Mouse (Mus musculus) heart, adult 2 months (tissue): ENCODE results near the gene Nat8f6. TPM values are rescaled to one million over a fixed set of nuclear protein-coding genes. Genes with fewer than 3 reads are reported as not detected.
A peak's percentile ranks its signal among the peaks of the same experiment; 100 is the strongest.
"Not testable (repeated sequence)": the region's sequence is repeated elsewhere in the genome, so short reads cannot be mapped to it uniquely, and the experiment has no call there.

Experiments used
- DNase-seq, 2 experiments: peaks; one replicate each; pipeline ENCODE4 v3.0.0; 2021
- H3K27ac ChIP-seq: fragments of 200-600 bp; 2 replicates; pipeline ENCODE4 v1.8.1; 2022
- H3K27me3 ChIP-seq: fragments of 200-500 bp; 2 replicates; pipeline ENCODE4 v1.6.1; 2012; ENCODE audit warnings: mild to moderate bottlenecking, low read length, inconsistent platforms, mixed read lengths; ENCODE audit not compliant: control insufficient read depth, insufficient read depth
- H3K36me3 ChIP-seq: fragments of 200-500 bp; 2 replicates; pipeline ENCODE4 v1.6.1; 2012; ENCODE audit warnings: low read length, inconsistent platforms; ENCODE audit not compliant: control insufficient read depth, insufficient read depth
- H3K4me1 ChIP-seq: fragments of 200-500 bp; 2 replicates; pipeline ENCODE4 v1.6.1; 2011; ENCODE audit warnings: low read length; ENCODE audit not compliant: control insufficient read depth, insufficient read depth
- H3K4me3 ChIP-seq: fragments of 200-600 bp; 2 replicates; pipeline ENCODE4 v1.8.1; 2022
- H3K79me2 ChIP-seq: fragments of 200-500 bp; replicated peaks from 2 replicates; pipeline ENCODE4 v1.6.1; 2012; ENCODE audit warnings: mild to moderate bottlenecking, inconsistent platforms, low read length, moderate library complexity, mixed read lengths; ENCODE audit not compliant: control insufficient read depth, insufficient read depth
- H3K9ac ChIP-seq: fragments of 200-500 bp; 2 replicates; pipeline ENCODE4 v1.6.1; 2012; ENCODE audit warnings: low read depth, mild to moderate bottlenecking, control low read depth, inconsistent platforms, low read length, mixed read lengths
- CTCF ChIP-seq: fragments of 200-600 bp; IDR thresholded peaks from 2 replicates; pipeline ENCODE4 v1.8.1; 2022; ENCODE audit warnings: antibody characterized with exemption, mild to moderate bottlenecking, moderate library complexity
- EP300 ChIP-seq: fragments of 200-500 bp; IDR thresholded peaks from 2 replicates; pipeline ENCODE4 v1.6.1; 2011; ENCODE audit warnings: low read depth, low read length, control low read depth; ENCODE audit not compliant: insufficient read depth
- POLR2A ChIP-seq: fragments of 200-500 bp; IDR thresholded peaks from 2 replicates; pipeline ENCODE4 v1.6.1; 2011; ENCODE audit warnings: mild to moderate bottlenecking, low read depth, low read length, control low read depth; ENCODE audit not compliant: insufficient read depth
- WGBS: fragments of 180-500 bp; shearing (Covaris S2); methylation state at CpG from one replicate; pipeline ENCODE4 v1.1.7; 2018; 5-methylcytosine and 5-hydroxymethylcytosine counted together
- intact Hi-C: fragments of 180-260 bp; cut with DNase I; formaldehyde crosslinking; loops from one replicate; pipeline ENCODE4 v1.15.1; 2025
- polyA plus RNA-seq: library from polyadenylated mRNA; depleted of rRNA; stranded (reverse); fragments of >200 nt; gene quantifications from 2 replicates; pipeline ENCODE4 v1.2.3, GENCODE M21; 2012
- total RNA-seq, 2 experiments: library from RNA; stranded (reverse); gene quantifications; 2 replicates each; pipeline ENCODE4 v1.2.3; 2021

Nat8f6 gene
- total and polyA plus RNA-seq, 3 experiments: 0.18 to 0.29 TPM; not detected in 1

DNA sequence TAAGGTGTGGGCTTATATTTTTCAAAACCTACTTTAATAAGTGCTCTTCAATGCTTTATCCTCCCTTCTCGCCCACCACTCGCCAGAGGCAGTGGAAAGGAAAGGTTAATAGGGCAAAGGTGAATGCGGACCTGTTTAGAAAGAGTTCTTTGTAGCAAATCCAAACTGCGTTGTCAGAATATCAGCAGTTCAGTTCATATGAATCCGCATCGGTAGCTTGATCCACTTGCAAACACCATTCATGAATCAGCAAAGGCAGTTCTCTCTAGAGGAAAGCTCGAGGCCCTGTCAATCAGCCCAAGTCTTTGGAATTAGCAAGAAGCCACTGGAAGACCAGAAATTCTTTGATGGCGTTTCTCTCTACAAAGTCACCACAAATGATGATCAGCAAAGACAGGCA lies 17.9 kb upstream of the Nat8f6 start:
- WGBS: 88% methylated on average over 8 of the region's 8 CpGs
- Histone ChIP-seq H3K79me2 (no peaks in the 10 kb centered on the region), H3K27ac (no peak overlapping the region), H3K4me3 (no peak overlapping the region), H3K9ac (no peak overlapping the region), H3K4me1 (peaks cover 3% of the 10 kb centered on the region; the same call in 1 of the 2 replicates), H3K36me3 (no peaks in the 10 kb centered on the region), H3K27me3 (no peaks in the 10 kb centered on the region)
- intact Hi-C loops: loop anchor here (5.0 kb wide), 1 partner anchor 169 kb away; no protein-coding TSS in a partner anchor
- no peak for DNase-seq
- TF ChIP-seq EP300 (no peak), CTCF (no peak), POLR2A (no peak)

DNA sequence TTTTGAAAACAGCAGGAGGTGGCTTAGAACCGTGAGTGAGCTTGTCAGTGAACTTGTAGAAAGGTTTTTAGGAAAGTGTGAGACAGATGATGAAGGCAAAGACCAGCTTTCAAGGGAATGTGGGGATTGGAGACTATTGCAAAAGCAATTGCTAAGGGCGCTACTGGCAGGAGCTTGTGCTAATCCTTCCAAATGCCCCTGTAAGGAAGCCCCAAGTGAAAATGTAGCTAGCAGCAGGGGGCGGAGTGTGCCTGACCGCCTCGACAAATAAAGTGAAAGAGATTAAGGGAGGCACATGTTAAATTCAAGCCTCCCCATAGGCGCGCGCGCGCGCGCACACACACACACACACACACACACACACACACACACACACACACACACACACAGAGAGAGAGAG lies 16.6 kb upstream of the Nat8f6 start:
- 10% methylated on average over 12 of the region's 12 CpGs for WGBS
- not testable (repeated sequence) for H3K4me3 ChIP-seq, H3K79me2 ChIP-seq, H3K4me1 ChIP-seq, H3K27ac ChIP-seq, H3K36me3 ChIP-seq, H3K9ac ChIP-seq, H3K27me3 ChIP-seq
- DNase-seq: peak in 1 of 2 experiments; percentile 10
- intact Hi-C loops: loop anchor here (5.0 kb wide), 1 partner anchor 170 kb away; no protein-coding TSS in a partner anchor

DNA sequence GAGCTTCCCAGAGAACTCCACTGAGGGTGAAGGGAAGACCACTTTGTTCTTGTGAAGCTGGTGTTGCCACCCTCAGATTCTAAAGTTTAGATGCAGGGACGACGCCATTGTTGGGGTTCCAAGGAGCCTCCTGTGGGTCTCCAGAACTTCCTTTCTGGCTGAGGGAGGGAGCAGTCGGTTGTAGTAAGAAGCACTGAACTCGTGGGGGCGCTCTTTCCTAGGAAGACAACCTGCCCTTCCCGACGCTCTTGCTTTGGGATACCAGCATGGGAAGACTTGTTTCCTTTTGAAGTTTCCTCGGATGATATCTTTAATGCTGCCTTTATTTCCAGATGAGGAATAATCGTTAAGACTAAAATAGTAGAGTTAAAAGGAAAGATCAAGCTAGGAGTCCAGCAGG lies 16.1 kb upstream of the Nat8f6 start:
- intact Hi-C loops: loop anchor here (5.0 kb wide), 1 partner anchor 170 kb away; no protein-coding TSS in a partner anchor
- H3K9ac ChIP-seq, H3K79me2 ChIP-seq, H3K27me3 ChIP-seq, H3K36me3 ChIP-seq, H3K27ac ChIP-seq, H3K4me3 ChIP-seq, H3K4me1 ChIP-seq: not testable (repeated sequence)
- 9% methylated on average over 9 of the region's 9 CpGs for WGBS
- peak; percentile 48 to 72 for DNase-seq
- TF ChIP-seq CTCF: peak; percentile 58

- not testable (repeated sequence) for H3K36me3 ChIP-seq, H3K79me2 ChIP-seq, H3K27ac ChIP-seq, DNase-seq, H3K4me3 ChIP-seq, H3K27me3 ChIP-seq, H3K9ac ChIP-seq, H3K4me1 ChIP-seq
- intact Hi-C loops: loop anchor here (5.0 kb wide), 1 partner anchor 171 kb away; no protein-coding TSS in a partner anchor
- WGBS: 62% methylated on average over 5 of the region's 5 CpGs
Measured at GRCm38 (mm10) chr6:85836098-85836497, 15.3 kb upstream of the Nat8f6 start.

- not testable (repeated sequence) for H3K79me2 ChIP-seq, H3K27me3 ChIP-seq, H3K4me3 ChIP-seq, H3K27ac ChIP-seq, H3K36me3 ChIP-seq, H3K4me1 ChIP-seq, DNase-seq, H3K9ac ChIP-seq
- intact Hi-C loops: loop anchor here (5.0 kb wide), 1 partner anchor 172 kb away; no protein-coding TSS in a partner anchor
- 70% methylated on average over 1 of the region's 2 CpGs for WGBS
Measured at GRCm38 (mm10) chr6:85835104-85835503, 14.3 kb upstream of the Nat8f6 start.

DNA sequence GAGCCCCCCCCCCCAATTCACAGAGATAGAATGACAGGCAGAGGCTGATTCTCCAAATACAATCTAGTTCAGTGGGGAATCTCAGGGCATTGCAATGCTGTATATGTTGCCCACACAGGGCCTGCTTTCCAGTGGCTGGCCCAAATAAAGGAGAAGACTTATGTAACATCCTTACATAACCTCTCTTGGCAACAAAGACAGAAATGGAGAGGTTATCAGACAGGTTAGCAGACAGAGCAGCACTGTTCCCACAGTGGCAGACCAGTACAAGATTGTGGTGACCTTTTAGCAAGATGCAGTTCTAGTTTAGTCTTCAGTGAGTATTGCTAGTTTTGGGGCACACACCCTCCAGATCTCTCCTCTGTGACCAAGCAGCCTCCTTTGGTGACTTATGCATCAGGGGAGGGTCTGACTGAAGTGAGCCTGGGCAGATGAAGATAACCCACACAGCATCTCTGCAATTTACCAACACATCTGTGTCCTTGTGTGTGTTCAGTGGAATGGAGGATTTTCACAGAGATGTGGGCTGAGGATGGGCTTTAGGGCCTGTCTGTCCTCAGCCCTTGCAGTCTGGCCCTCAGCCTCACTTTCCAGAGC lies 13.8 kb upstream of the Nat8f6 start:
- not testable (repeated sequence) for H3K79me2 ChIP-seq, H3K4me3 ChIP-seq
- DNase-seq: peak in 1 of 2 experiments; percentile 14

GRCm38 (mm10) chr6:85831796-85832321 lies 11.1 kb upstream of the Nat8f6 start, which contains the start of gene Nat8:
Nat8 (minus strand) TSS chr6:85832082.
- Histone ChIP-seq H3K4me3 (no peak within 1 kb of the TSS), H3K36me3 (no peaks in the 10 kb centered on the region), H3K9ac (no peak within 1 kb of the TSS), H3K27ac (no peak within 1 kb of the TSS), H3K79me2 (no peaks in the 10 kb centered on the region), H3K27me3 (no peaks in the 10 kb centered on the region), H3K4me1 (peaks cover 3% of the 10 kb centered on the region; the same call in 1 of the 2 replicates)
- intact Hi-C loops: loop anchor here (5.0 kb wide), 1 partner anchor 65 kb away; no protein-coding TSS in a partner anchor
- DNase-seq: no peak
- TF ChIP-seq POLR2A: no peak
- no peak for TF ChIP-seq EP300
- no peak for TF ChIP-seq CTCF
- WGBS: 67% methylated on average over 7 of the region's 7 CpGs

More for the DNA sequence above, 13.8 kb upstream of the Nat8f6 start:
- intact Hi-C loops: loop anchor here (5.0 kb wide), 2 partner anchors 63 to 173 kb away; no protein-coding TSS in a partner anchor
- not testable (repeated sequence) for H3K9ac ChIP-seq, H3K27me3 ChIP-seq, H3K36me3 ChIP-seq, H3K27ac ChIP-seq, H3K4me1 ChIP-seq
